Mouse (Mus musculus) hematopoietic stem cell, adult 5-6 weeks (primary cell): ENCODE data around the gene Armh3. TPM values are rescaled to one million over a fixed set of nuclear protein-coding genes. Genes with fewer than 3 reads are reported as not detected.
"Not testable (repeated sequence)": the region's sequence is repeated elsewhere in the genome, so short reads cannot be mapped to it uniquely, and the experiment has no call there.

Source experiments
- ATAC-seq, 2 experiments: fragments of 125-278 bp in 1 of 2; replicated peaks in 1 of 2; 2 replicates each; pipeline ENCODE4 v1.8.0; 2016 to 2017; ENCODE audit warnings: inconsistent platforms in 2 of 2, mild to moderate bottlenecking in 2 of 2, moderate number of reproducible peaks in 2 of 2, low read depth in 1 of 2, moderate TSS enrichment in 1 of 2; ENCODE audit not compliant: low FRiP score in 2 of 2, poor library complexity in 2 of 2, severe bottlenecking in 2 of 2, insufficient read depth in 1 of 2, low TSS enrichment in 1 of 2
- total RNA-seq: library from RNA; stranded (forward); fragments of 172-1452, 232-1000 nt; gene quantifications from 2 replicates; pipeline ENCODE4 v1.2.3, GENCODE M21; 2017

Gene Armh3
- total RNA-seq, 1 experiment from 2014 or later = 10.6 TPM

GRCm38 (mm10) chr19:45816727-45817126 is 181.6 kb downstream of the Armh3 start:
- no peak for ATAC-seq

DNA sequence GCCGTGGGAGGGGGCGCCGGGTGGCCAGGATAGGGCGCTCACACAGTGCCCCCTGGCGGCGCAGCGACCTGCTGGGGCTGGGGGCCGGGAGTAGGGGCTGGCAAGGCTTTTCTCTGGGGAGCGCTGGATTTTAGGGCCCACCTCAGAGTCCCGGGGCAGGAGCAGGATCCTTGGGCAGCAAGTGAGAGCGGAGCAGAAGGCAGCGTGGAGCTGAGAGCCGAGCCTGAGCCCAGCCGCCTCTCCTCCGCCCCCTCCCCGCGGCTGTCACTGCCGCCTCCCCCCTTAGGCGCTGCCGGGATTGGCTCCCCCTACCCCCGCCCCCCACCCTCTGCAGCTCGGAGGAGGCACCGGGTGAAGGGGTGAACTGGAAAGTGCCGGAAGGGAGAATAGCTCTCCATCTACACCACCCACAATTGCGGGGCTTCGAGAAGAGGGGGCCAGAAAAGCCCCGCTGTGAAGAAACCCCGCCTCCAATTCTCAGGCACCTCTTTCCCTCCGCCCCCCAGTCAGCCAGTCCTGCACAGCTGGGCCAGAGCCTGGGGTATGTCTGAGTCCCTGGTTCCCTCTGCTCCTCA is 182.4 kb downstream of the Armh3 start, which contains the start of gene Kcnip2:
Gene Kcnip2, minus strand, starts transcription at position 231 of the 575 bp plus-strand sequence.
- no peak for ATAC-seq

GRCm38 (mm10) chr19:45815170-45815569 is 183.1 kb downstream of the Armh3 start:
- no peak for ATAC-seq

GRCm38 (mm10) chr19:45813801-45814200 is 184.5 kb downstream of the Armh3 start:
- no peak for ATAC-seq

GRCm38 (mm10) chr19:45813263-45813662 is 185.0 kb downstream of the Armh3 start:
- peak; percentile 30 to 49; a peak in 2 of 4 replicates for ATAC-seq

GRCm38 (mm10) chr19:45812673-45813252 is 185.5 kb downstream of the Armh3 start:
- no peak for ATAC-seq

GRCm38 (mm10) chr19:45812115-45812514 is 186.2 kb downstream of the Armh3 start:
- peak; percentile 71 to 87 for ATAC-seq

DNA sequence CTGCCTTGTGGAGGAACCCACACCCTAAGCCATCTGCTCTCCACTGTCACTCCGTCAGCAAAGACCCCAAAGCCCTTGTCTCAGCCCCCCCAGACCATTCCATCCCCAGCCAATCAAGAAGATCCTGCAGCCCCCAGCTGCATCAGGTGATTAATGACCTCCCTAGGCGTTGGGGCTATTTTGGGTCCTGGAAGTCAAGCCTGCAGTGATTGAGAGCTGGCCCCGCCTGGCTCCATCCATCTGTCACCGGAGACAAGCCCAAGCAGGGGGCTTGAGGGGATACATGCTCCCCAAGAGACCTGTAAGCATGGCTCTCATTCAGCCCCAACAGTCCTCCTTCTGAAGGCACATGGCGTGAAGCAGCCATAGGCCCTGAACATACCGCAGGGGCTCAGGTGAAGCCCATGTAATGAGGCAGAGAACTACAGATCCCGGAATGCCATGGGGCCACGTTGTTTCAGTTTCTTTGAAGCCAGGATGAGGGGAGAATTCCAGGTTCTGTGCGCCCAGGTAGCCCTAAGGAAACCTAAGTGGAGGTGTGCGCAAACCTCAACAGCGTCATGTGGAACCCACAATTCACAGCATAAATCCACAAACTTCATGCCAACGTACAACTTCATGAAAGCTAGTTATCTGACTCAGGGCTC is 187.1 kb downstream of the Armh3 start:
- ATAC-seq = no peak

DNA sequence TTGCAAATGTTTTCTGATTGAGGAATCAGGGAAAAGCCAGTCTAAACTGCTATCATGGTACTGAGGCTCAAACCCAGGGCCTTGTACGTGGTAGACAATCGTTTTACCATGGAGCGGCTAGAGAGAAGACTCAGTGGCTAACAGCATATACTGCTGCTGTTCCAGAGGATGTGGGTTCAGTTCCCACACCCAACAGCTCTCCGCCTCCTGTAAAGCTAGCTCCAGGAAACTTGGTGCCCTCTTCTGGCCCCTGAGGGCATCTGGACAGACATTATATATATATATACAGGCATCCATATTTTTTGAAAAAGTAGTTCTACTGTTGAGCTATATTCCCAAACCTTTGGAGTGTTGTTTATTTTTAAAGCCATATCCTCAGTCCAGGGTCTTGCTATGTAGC is 190.6 kb downstream of the Armh3 start:
- no peak for ATAC-seq

DNA sequence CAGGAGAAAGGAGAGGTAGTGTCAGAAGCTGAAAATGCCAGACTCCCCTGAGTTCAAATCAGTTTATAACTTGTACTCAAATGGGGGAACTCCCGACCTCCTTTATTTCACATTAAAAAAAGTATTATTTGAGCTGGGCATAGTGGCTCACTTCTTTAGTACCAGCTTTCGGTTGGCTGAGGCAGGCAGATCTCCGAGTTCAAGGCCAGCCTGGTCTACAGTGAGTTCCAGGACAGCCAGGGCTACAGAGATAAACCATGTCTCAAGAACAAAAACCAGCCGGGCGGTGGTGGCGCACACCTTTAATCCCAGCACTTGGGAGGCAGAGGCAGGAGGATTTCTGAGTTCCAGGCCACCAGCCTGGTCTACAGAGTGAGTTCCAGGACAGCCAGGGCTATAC is 192.5 kb downstream of the Armh3 start:
- ATAC-seq = not testable (repeated sequence)

DNA sequence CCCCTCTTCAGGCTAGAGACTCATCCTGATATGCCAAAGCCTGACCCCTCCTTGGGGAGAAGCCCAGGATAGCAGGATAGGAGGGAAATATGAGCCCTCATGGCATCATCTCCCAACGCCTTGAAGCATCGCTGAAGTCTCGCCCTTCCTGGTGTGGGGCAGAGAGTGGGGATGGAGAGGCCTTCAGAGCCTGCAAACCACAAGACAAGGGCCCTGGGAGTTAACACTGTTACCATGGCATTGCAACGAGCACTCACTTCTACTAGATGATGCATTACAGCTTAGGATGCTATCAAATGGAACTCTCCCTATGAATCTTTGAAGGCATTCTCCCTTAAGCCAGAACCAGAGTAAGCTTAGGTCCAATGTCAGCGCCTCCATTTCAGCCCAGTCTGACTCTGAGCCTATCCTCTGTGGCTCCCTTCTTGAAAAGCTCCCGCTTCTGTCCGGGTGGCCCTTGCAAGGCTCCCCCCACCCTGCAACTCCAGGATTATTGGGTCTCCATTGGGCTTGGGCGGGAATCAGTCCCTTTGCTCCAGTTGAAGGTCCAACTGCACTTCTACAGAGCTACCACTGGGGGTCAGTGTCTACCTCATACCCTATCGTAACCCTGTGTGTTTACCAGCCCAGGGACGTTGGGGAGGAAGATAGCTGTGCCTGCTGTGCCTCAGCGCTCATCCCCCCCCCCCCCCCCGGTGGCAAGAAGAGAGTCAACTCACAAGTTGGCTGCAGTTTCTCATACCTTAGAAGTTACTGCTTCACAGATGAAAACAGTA is 193.5 kb downstream of the Armh3 start:
- ATAC-seq = peak; percentile 84 to 88

DNA sequence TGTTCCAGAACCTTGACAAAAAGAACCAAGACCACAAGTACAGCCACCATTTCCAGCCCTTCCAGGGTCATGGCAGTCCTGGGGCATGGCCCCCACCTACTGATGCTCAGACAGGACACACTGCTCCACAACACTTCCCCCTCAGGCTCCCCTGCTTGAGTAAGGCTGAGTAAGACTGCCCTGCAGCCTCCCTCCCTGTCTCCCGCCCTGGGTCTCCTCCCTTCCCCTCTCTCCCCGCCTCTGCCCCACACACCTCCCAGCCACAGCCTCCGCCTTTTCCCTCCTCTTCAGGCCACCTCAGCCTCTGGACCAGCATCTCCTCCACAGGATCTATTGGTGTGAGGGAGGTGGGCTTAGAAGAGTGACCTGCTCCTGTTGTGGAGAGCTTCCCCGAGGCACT is 194.9 kb downstream of the Armh3 start:
- ATAC-seq = no peak

DNA sequence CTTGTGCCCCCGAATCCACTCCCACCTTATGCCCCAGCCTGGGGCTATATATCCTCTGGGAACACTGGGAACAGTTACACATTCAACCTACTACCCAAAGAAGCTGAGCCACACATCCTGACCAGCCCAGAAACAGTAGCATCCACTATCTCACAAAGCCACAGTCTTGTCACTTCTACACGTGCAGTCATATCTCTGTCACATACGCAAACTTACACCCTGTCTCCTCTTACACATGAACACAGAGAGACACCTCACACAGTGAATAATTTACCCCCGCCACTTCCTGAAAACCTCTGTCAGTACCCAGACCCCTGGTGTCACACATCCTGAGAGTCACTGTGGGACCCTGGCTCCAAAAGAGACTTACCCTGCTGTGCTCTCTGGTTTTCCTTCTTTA is 195.6 kb downstream of the Armh3 start:
- no peak for ATAC-seq

DNA sequence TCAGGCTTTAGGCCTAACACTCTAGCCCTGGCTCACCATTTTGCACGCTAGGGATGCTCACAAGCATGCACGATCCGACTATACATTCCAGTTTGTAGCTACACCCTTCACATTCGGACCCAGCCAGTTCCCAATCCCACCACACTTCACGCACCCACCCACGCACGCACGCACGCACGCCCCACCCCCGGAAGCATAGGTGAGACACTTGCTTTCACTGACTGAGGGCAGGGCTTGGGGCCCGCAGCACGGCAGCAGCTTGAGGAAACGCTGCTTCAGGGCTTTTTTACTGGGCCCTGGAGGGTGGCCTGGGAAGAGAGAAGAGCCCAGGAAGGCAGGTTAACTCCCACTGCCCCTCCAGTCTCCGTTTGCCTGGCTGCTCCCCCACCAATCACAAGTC is 201.4 kb downstream of the Armh3 start:
- ATAC-seq = no peak

- no peak for ATAC-seq
Measured at GRCm38 (mm10) chr19:45796061-45796556, 202.2 kb downstream of the Armh3 start.

- no peak for ATAC-seq
Measured at GRCm38 (mm10) chr19:45795406-45795944, 202.8 kb downstream of the Armh3 start.

DNA sequence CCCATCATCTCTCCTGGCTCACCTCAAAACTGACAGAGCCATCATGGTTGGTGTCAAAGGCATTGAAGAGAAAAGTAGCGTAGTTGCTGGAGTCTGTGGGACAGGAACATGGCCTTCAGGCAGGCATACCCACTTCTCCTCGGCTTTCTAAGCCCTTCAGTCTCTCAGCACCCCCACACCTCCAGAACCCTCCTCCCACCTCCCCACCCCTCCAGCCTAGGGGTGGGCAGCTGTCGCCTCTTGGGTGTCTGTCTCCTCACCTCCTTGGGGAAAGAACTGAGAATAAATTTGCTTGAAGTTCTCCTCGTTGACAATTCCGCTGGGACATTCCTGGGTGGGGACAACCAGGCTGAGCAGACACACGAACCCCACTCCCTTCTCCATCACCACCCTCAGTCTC is 203.6 kb downstream of the Armh3 start:
- no peak for ATAC-seq

DNA sequence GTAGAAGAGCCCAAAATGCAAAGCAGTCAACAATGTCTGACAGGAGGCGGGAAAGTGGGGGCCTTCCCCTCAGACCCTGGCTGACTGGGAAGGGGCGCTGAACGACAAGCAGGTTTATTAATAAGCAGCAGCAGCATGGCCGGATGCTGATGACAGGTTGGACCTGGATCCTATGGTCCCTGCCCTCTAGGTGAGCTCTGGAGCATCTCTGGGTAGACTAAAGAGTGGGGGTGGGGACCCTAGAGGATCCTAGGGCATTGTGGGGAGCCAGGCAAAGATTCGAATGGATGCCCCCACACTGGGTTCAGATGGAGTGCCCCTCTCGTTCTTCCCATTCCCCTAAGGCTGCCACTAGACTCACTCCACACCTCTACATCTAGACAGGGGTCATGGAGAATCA is 205.9 kb downstream of the Armh3 start:
- no peak for ATAC-seq
